Mouse (Mus musculus) CH12.LX (cell line): ENCODE measurements around the gene 1700092M07Rik. TPM values are rescaled to one million over a fixed set of nuclear protein-coding genes. Genes with fewer than 3 reads are reported as not detected.

Experiments used
- DNase-seq: peaks from one replicate; pipeline ENCODE4 v3.0.0-alpha.2; 2013; ENCODE audit errors: extremely low read depth
- H3K27ac ChIP-seq: 2 replicates; pipeline ENCODE4 v1.5.1; 2012; ENCODE audit warnings: low read depth, mild to moderate bottlenecking, control low read depth, moderate library complexity; ENCODE audit not compliant: insufficient read depth
- H3K27me3 ChIP-seq: replicated peaks from 2 replicates; pipeline ENCODE3; 2012; ENCODE audit warnings: inconsistent platforms
- H3K36me3 ChIP-seq, 2 experiments: replicated peaks in 1 of 2; 2 replicates each; pipeline versions ENCODE3 to v1.6.1; 2012; ENCODE audit warnings: inconsistent platforms in 1 of 2, low read length in 1 of 2, mild to moderate bottlenecking in 1 of 2, mixed read lengths in 1 of 2, moderate library complexity in 1 of 2; ENCODE audit not compliant: control insufficient read depth in 1 of 2, insufficient read depth in 1 of 2
- H3K4me1 ChIP-seq, 2 experiments: 2 replicates each; pipeline ENCODE4 v1.6.1; 2012; ENCODE audit warnings: inconsistent platforms in 1 of 2, moderate library complexity in 1 of 2; ENCODE audit not compliant: insufficient read depth in 2 of 2, control insufficient read depth in 1 of 2
- H3K4me2 ChIP-seq: 2 replicates; pipeline ENCODE4 v1.6.1; 2012; ENCODE audit warnings: low read depth, mild to moderate bottlenecking, control low read depth; ENCODE audit not compliant: poor library complexity, insufficient read depth, severe bottlenecking
- H3K4me3 ChIP-seq, 3 experiments: fragments of 150-350 bp in 1 of 3; sonication (generic) in 1 of 3; replicated peaks in 1 of 3; 2 replicates each; pipeline versions ENCODE3 to v1.5.1; 2011 to 2012; ENCODE audit warnings: low read depth in 2 of 3, low read length in 2 of 3, mild to moderate bottlenecking in 2 of 3, moderate library complexity in 2 of 3, control low read depth in 1 of 3, improper control_type of control experiment in 1 of 3, inconsistent platforms in 1 of 3, mixed read lengths in 1 of 3; ENCODE audit not compliant: poor library complexity in 1 of 3
- H3K79me2 ChIP-seq: replicated peaks from 2 replicates; pipeline ENCODE4 v1.6.1; 2012; ENCODE audit warnings: mild to moderate bottlenecking, moderate library complexity; ENCODE audit not compliant: control insufficient read depth, poor library complexity, insufficient read depth, severe bottlenecking; ENCODE audit errors: extremely low read depth
- H3K9ac ChIP-seq: 2 replicates; pipeline ENCODE4 v1.6.1; 2012; ENCODE audit warnings: low read depth, mild to moderate bottlenecking, control low read depth, moderate library complexity; ENCODE audit not compliant: insufficient read depth
- H3K9me3 ChIP-seq: replicated peaks from 2 replicates; pipeline ENCODE3; 2012; ENCODE audit warnings: low read length, inconsistent platforms, mixed read lengths
- BHLHE40 ChIP-seq: IDR thresholded peaks from 2 replicates; pipeline ENCODE4 v1.6.1; 2011; ENCODE audit warnings: mild to moderate bottlenecking, low read depth, low read length, improper control_type of control experiment
- CHD1 ChIP-seq: IDR thresholded peaks from 2 replicates; pipeline ENCODE4 v1.6.1; 2012; ENCODE audit warnings: low read depth, low read length, improper control_type of control experiment, inconsistent platforms
- CHD2 ChIP-seq: IDR thresholded peaks from 2 replicates; pipeline ENCODE4 v1.6.1; 2011; ENCODE audit warnings: low read length, improper control_type of control experiment
- CTCF ChIP-seq, 2 experiments: IDR thresholded peaks in 1 of 2; conservative IDR thresholded peaks in 1 of 2; 2 replicates each; pipeline ENCODE4 v1.5.1; 2011 to 2012; ENCODE audit warnings: low read depth in 2 of 2, low read length in 2 of 2, improper control_type of control experiment in 1 of 2, inconsistent platforms in 1 of 2, mild to moderate bottlenecking in 1 of 2, moderate library complexity in 1 of 2
- E2F4 ChIP-seq: IDR thresholded peaks from 2 replicates; pipeline ENCODE4 v1.6.1; 2011; ENCODE audit warnings: low read depth, low read length, improper control_type of control experiment; ENCODE audit not compliant: insufficient replicate concordance
- ELF1 ChIP-seq: IDR thresholded peaks from 2 replicates; pipeline ENCODE4 v1.6.1; 2014; ENCODE audit warnings: low read depth, mild to moderate bottlenecking, inconsistent platforms, low read length, improper control_type of control experiment
- EP300 ChIP-seq: IDR thresholded peaks from 2 replicates; pipeline ENCODE4 v1.6.1; 2011; ENCODE audit warnings: low read length, improper control_type of control experiment
- ETS1 ChIP-seq: conservative IDR thresholded peaks from 2 replicates; pipeline ENCODE4 v1.6.1; 2012; ENCODE audit warnings: low read depth, mild to moderate bottlenecking, inconsistent platforms, low read length, improper control_type of control experiment, moderate library complexity
- GABPA ChIP-seq: IDR thresholded peaks from 2 replicates; pipeline ENCODE4 v1.6.1; 2012; ENCODE audit warnings: low read depth, low read length, improper control_type of control experiment, inconsistent platforms; ENCODE audit not compliant: insufficient replicate concordance
- HCFC1 ChIP-seq: IDR thresholded peaks from 2 replicates; pipeline ENCODE4 v1.6.1; 2012; ENCODE audit warnings: low read depth, mild to moderate bottlenecking, inconsistent platforms, low read length, improper control_type of control experiment
- IRF4 ChIP-seq: IDR thresholded peaks from 2 replicates; pipeline ENCODE4 v1.6.1; 2014; ENCODE audit warnings: low read depth, mild to moderate bottlenecking, inconsistent platforms, low read length, improper control_type of control experiment
- JUN ChIP-seq: IDR thresholded peaks from 2 replicates; pipeline ENCODE4 v1.6.1; 2011; ENCODE audit warnings: low read depth, mild to moderate bottlenecking, low read length, improper control_type of control experiment, moderate library complexity; ENCODE audit not compliant: insufficient read depth
- KAT2A ChIP-seq: IDR thresholded peaks from 2 replicates; pipeline ENCODE4 v1.6.1; 2012; ENCODE audit warnings: low read length, improper control_type of control experiment, inconsistent platforms; ENCODE audit not compliant: insufficient replicate concordance
- MAFK ChIP-seq: IDR thresholded peaks from 2 replicates; pipeline ENCODE4 v1.6.1; 2011; ENCODE audit warnings: low read length, improper control_type of control experiment; ENCODE audit not compliant: insufficient replicate concordance
- MEF2A ChIP-seq: IDR thresholded peaks from 2 replicates; pipeline ENCODE4 v1.6.1; 2014; ENCODE audit warnings: low read depth, mild to moderate bottlenecking, inconsistent platforms, low read length, improper control_type of control experiment, borderline replicate concordance
- MXI1 ChIP-seq: IDR thresholded peaks from 2 replicates; pipeline ENCODE4 v1.6.1; 2011; ENCODE audit warnings: mild to moderate bottlenecking, low read depth, low read length, improper control_type of control experiment
- MYC ChIP-seq: IDR thresholded peaks from 2 replicates; pipeline ENCODE4 v1.6.1; 2011; ENCODE audit warnings: low read depth, mild to moderate bottlenecking, improper control_type of control experiment, low read length
- NELFE ChIP-seq: IDR thresholded peaks from 2 replicates; pipeline ENCODE4 v1.6.1; 2011; ENCODE audit warnings: low read depth, low read length, improper control_type of control experiment
- NRF1 ChIP-seq: IDR thresholded peaks from 2 replicates; pipeline ENCODE4 v1.6.1; 2014; ENCODE audit warnings: low read depth, mild to moderate bottlenecking, inconsistent platforms, low read length, improper control_type of control experiment, moderate library complexity
- PAX5 ChIP-seq: IDR thresholded peaks from 2 replicates; pipeline ENCODE4 v1.6.1; 2012; ENCODE audit warnings: low read length, inconsistent platforms, mixed read lengths
- POLR2A ChIP-seq: IDR thresholded peaks from 2 replicates; pipeline ENCODE4 v1.6.1; 2011; ENCODE audit warnings: low read depth, mild to moderate bottlenecking, improper control_type of control experiment, low read length
- POLR2AphosphoS2 ChIP-seq: IDR thresholded peaks from 2 replicates; pipeline ENCODE4 v1.6.1; 2011; ENCODE audit warnings: low read depth, low read length, improper control_type of control experiment
- RAD21 ChIP-seq: IDR thresholded peaks from 2 replicates; pipeline ENCODE4 v1.6.1; 2011; ENCODE audit warnings: low read depth, mild to moderate bottlenecking, low read length, improper control_type of control experiment, moderate library complexity
- RCOR1 ChIP-seq: conservative IDR thresholded peaks from 2 replicates; pipeline ENCODE4 v1.6.1; 2012; ENCODE audit warnings: low read depth, mild to moderate bottlenecking, inconsistent platforms, low read length, improper control_type of control experiment
- SIN3A ChIP-seq: IDR thresholded peaks from 2 replicates; pipeline ENCODE4 v1.6.1; 2012; ENCODE audit warnings: low read length, improper control_type of control experiment, inconsistent platforms
- SMC3 ChIP-seq: IDR thresholded peaks from 2 replicates; pipeline ENCODE4 v1.6.1; 2011; ENCODE audit warnings: low read depth, low read length, improper control_type of control experiment
- TCF12 ChIP-seq: IDR thresholded peaks from 2 replicates; pipeline ENCODE4 v1.6.1; 2014; ENCODE audit warnings: low read depth, mild to moderate bottlenecking, inconsistent platforms, low read length, improper control_type of control experiment
- USF1 ChIP-seq: IDR thresholded peaks from 2 replicates; pipeline ENCODE4 v1.6.1; 2014; ENCODE audit warnings: low read depth, mild to moderate bottlenecking, inconsistent platforms, low read length, improper control_type of control experiment
- USF2 ChIP-seq: conservative IDR thresholded peaks from 2 replicates; pipeline ENCODE4 v1.6.1; 2011; ENCODE audit warnings: low read depth, low read length, improper control_type of control experiment
- ZC3H11A ChIP-seq: IDR thresholded peaks from 2 replicates; pipeline ENCODE4 v1.6.1; 2012; ENCODE audit warnings: low read depth, mild to moderate bottlenecking, inconsistent platforms, low read length, improper control_type of control experiment
- ZKSCAN1 ChIP-seq: IDR thresholded peaks from 2 replicates; pipeline ENCODE4 v1.6.1; 2012; ENCODE audit warnings: low read depth, inconsistent platforms, low read length, improper control_type of control experiment, borderline replicate concordance
- ZMIZ1 ChIP-seq: IDR thresholded peaks from 2 replicates; pipeline ENCODE4 v1.6.1; 2012; ENCODE audit warnings: low read depth, mild to moderate bottlenecking, inconsistent platforms, low read length, improper control_type of control experiment
- ZNF384 ChIP-seq: IDR thresholded peaks from 2 replicates; pipeline ENCODE4 v1.6.1; 2012; ENCODE audit warnings: low read depth, low read length, improper control_type of control experiment, inconsistent platforms
- dilution Hi-C: fragments of 300-500 bp; cut with MboI; formaldehyde crosslinking; loops from 2 replicates; pipeline ENCODE4 v1.14.3; 2020; ENCODE audit warnings: low sequenced_read_pairs; ENCODE audit not compliant: extremely low pct_unique_long_range_greater_than_20kb, extremely low pct_ligation_motif_present
- in situ Hi-C: fragments of 300-500 bp; cut with MboI; formaldehyde crosslinking; loops from 3 replicates; pipeline ENCODE4 v1.14.3; 2019; ENCODE audit warnings: low sequenced_read_pairs, low pct_ligation_motif_present, low pct_unique_long_range_greater_than_20kb, mixed read lengths
- polyA plus RNA-seq: library from polyadenylated mRNA; unstranded; fragments of >175 nt; gene quantifications from 2 replicates; pipeline ENCODE4 v1.2.1, GENCODE M21; 2012; ENCODE audit warnings: low read depth; ENCODE audit not compliant: insufficient read length
- total RNA-seq, 2 experiments: library from RNA; depleted of rRNA; stranded (reverse); fragments of 300-350 nt in 1 of 2; fragments of >200 nt in 1 of 2; gene quantifications; 2 replicates each; pipeline ENCODE4 v1.2.3; 2012 to 2014

Gene 1700092M07Rik
- total and polyA plus RNA-seq, 3 experiments = 1.0 to 3.8 (median 3.1) TPM

GRCm38 (mm10) chr19:8712870-8713305 lies 27.6 kb upstream of the 1700092M07Rik start (continued):
- TF ChIP-seq POLR2A (peak; percentile 44), BHLHE40 (peak; percentile 40; the same call in 1 of the 2 replicates), E2F4 (no peak), CHD1 (0 out of 2 replicates have a peak, but pooled peaks have one; percentile 16), MXI1 (peak; percentile 24), MYC (peak; percentile 97), ZMIZ1 (no peak; the same call in 1 of the 2 replicates), ZC3H11A (no peak), HCFC1 (peak; percentile 12; the same call in 1 of the 2 replicates), JUN (no peak)

- peak overlapping the region; percentile 85 for H3K4me2 ChIP-seq
- H3K27me3 ChIP-seq = no peaks in the 10 kb centered on the region
- H3K9me3 ChIP-seq = no peaks in the 10 kb centered on the region
- H3K4me3 ChIP-seq = peak overlapping the region; percentile 73 to 99 (median 89)
- H3K9ac ChIP-seq = peak overlapping the region; percentile 96
- dilution Hi-C loops (no loop called here), in situ Hi-C loops (no loop called here)
- peak; percentile 88 for DNase-seq
- peak overlapping the region; percentile 96 for H3K27ac ChIP-seq
- peaks cover 0 to 62% of the 10 kb centered on the region in 2 experiments; a peak in 2 of 4 replicates for H3K4me1 ChIP-seq
- H3K36me3 ChIP-seq = peaks cover 31 to 43% of the 10 kb centered on the region in 2 experiments
- H3K79me2 ChIP-seq = peaks cover 33% of the 10 kb centered on the region
- TF ChIP-seq CTCF (conservative IDR thresholded peaks at IDR 0.05 in 1 of 2, IDR thresholded peaks at IDR 0.05 in 1 of 2; ENCODE audit: low read depth in 2 of 2, low read length in 2 of 2) (peak in 1 of 2 experiments; percentile 82; a peak in 2 of 4 replicates), USF1 (no peak), KAT2A (0 out of 2 replicates have a peak, but pooled peaks have one; percentile 16), ELF1 (peak; percentile 47), GABPA (no peak), SMC3 (peak; percentile 14; the same call in 1 of the 2 replicates), POLR2AphosphoS2 (peak; percentile 89), NRF1 (peak; percentile 24; the same call in 1 of the 2 replicates), ETS1 (no peak), MYC (peak; percentile 17; the same call in 1 of the 2 replicates), NELFE (peak; percentile 97), RAD21 (peak; percentile 25), CHD1 (peak; percentile 80), ZMIZ1 (peak; percentile 97), MXI1 (peak; percentile 87), ZC3H11A (no peak), SIN3A (peak; percentile 73), CHD2 (no peak), TCF12 (peak; percentile 58), HCFC1 (peak; percentile 13), IRF4 (peak; percentile 49), ZKSCAN1 (no peak), EP300 (no peak), BHLHE40 (peak; percentile 15; the same call in 1 of the 2 replicates), JUN (no peak), MAFK (no peak), PAX5 (no peak), MEF2A (peak; percentile 52; the same call in 1 of the 2 replicates), RCOR1 (no peak), USF2 (no peak), ZNF384 (0 out of 2 replicates have a peak, but pooled peaks have one; percentile 59), POLR2A (peak; percentile 98)
These were observed 27.1 kb upstream of the 1700092M07Rik start for GRCm38 (mm10) chr19:8713306-8713996.
